In the genomic region with DNA sequence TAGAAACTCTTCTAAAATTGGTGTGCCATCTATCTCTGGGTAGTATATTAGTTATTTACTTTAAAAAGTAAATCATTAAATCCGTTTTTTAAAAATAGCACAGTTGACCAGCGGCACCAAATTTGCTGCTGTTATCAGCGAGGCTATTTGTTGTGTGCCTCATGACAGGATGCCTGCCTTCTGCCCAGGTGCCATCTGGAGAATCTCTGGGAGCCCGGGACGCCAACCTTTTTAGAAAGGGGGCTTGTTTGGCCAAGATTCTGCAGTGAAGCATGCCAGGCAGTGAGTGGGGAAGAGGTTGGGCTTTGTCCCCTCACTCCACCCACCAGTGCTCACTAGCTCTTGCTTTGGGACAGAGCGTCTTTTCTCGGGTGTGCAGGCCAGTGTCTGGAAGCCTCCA, we compare ENCODE assay signal across 14 mouse cellular contexts. TPM values are rescaled to one million over a fixed set of nuclear protein-coding genes. Genes with fewer than 3 reads are reported as not detected.
DNase-seq lines count a peak whose midpoint lies in the region; ATAC-seq lines count a peak whose summit lies in the region.
"Had no signal": no experiment of that assay in that cellular context is flagged by ENCODE, and none has a peak within 500 bp of the region (broad histone marks: within the 10 kb centered on the region; RNA-seq: fewer than 3 reads in every experiment).

No protein-coding gene starts in this region.

- no peak for ATAC-seq in erythroblast, adult 5-6 weeks (replicated peaks; ENCODE audit: low FRiP score, poor library complexity, severe bottlenecking)
- no peak for ATAC-seq in limb, embryonic 13.5 days (ENCODE audit: low FRiP score, low read depth)
- no peak for ATAC-seq in liver, embryonic 12.5 days

- 89% methylated on average over 7 of the region's 7 CpGs for WGBS in limb, embryonic 13.5 days
- 93% methylated on average over 7 of the region's 7 CpGs for WGBS in limb, embryonic 10.5 days
- WGBS in liver, embryonic 12.5 days (ENCODE audit: insufficient replicate concordance) = 79% methylated on average over 7 of the region's 7 CpGs

- peaks cover 90% of the 10 kb centered on the region for H3K36me3 ChIP-seq in erythroblast, embryonic 14.5 days (ENCODE audit: control insufficient read depth)
- H3K36me3 ChIP-seq in limb, embryonic 13.5 days = peaks cover 78% of the 10 kb centered on the region
- H3K36me3 ChIP-seq in limb, embryonic 10.5 days = peaks cover 87% of the 10 kb centered on the region
- H3K36me3 ChIP-seq in liver, embryonic 12.5 days = peaks cover 84% of the 10 kb centered on the region

- DNase-seq in limb, embryonic 10.5 days (ENCODE audit: low spot score) = no peak
- DNase-seq in left cerebral cortex, postnatal 10 days (ENCODE audit: extremely low spot score in 1 of 2, low spot score in 2 of 2) = no peak
- no peak for DNase-seq in retina, postnatal 1 day
- no peak for DNase-seq in adrenal gland, adult 18-20 months (ENCODE audit: low spot score in 2 of 2)
- DNase-seq: gastrocnemius, postnatal 10 days; kidney, postnatal 10 days had no signal

- no peaks in the 10 kb centered on the region for H3K9me3 ChIP-seq in erythroblast, embryonic 14.5 days (ENCODE audit: control insufficient read depth, low read length)
- no peaks in the 10 kb centered on the region for H3K9me3 ChIP-seq in limb, embryonic 13.5 days
- no peaks in the 10 kb centered on the region for H3K9me3 ChIP-seq in limb, embryonic 10.5 days (replicated peaks)
- no peaks in the 10 kb centered on the region for H3K9me3 ChIP-seq in liver, embryonic 12.5 days (replicated peaks)
- H3K9me3 ChIP-seq: forebrain, embryonic 12.5 days; hindbrain, embryonic 13.5 days; neural tube, embryonic 15.5 days had no signal

- peak overlapping the region; percentile 21 for H3K4me3 ChIP-seq in erythroblast, embryonic 14.5 days (replicated peaks)
- no peak overlapping the region for H3K4me3 ChIP-seq in limb, embryonic 13.5 days
- no peak overlapping the region for H3K4me3 ChIP-seq in limb, embryonic 10.5 days
- H3K4me3 ChIP-seq in liver, embryonic 12.5 days = peak overlapping the region; percentile 11; the same call in 1 of the 2 replicates
- H3K4me3 ChIP-seq: forebrain, embryonic 12.5 days; hindbrain, embryonic 13.5 days; neural tube, embryonic 15.5 days had no signal

- H3K27me3 ChIP-seq in erythroblast, embryonic 14.5 days (ENCODE audit: control insufficient read depth) = no peaks in the 10 kb centered on the region
- H3K27me3 ChIP-seq in limb, embryonic 13.5 days = no peaks in the 10 kb centered on the region
- no peaks in the 10 kb centered on the region for H3K27me3 ChIP-seq in limb, embryonic 10.5 days (ENCODE audit: low read depth, poor library complexity, severe bottlenecking)
- no peaks in the 10 kb centered on the region for H3K27me3 ChIP-seq in liver, embryonic 12.5 days (replicated peaks)
- H3K27me3 ChIP-seq: forebrain, embryonic 12.5 days; hindbrain, embryonic 13.5 days; neural tube, embryonic 15.5 days had no signal

- H3K4me1 ChIP-seq in erythroblast, embryonic 14.5 days (ENCODE audit: control insufficient read depth) = peaks cover 79% of the 10 kb centered on the region
- H3K4me1 ChIP-seq in limb, embryonic 13.5 days = peaks cover 26% of the 10 kb centered on the region
- H3K4me1 ChIP-seq in limb, embryonic 10.5 days = peaks cover 30% of the 10 kb centered on the region
- H3K4me1 ChIP-seq in liver, embryonic 12.5 days = peaks cover 77% of the 10 kb centered on the region

- no peak overlapping the region for H3K4me2 ChIP-seq in limb, embryonic 13.5 days (replicated peaks)
- peak overlapping the region; percentile 54 for H3K4me2 ChIP-seq in liver, embryonic 12.5 days
- H3K4me2 ChIP-seq: forebrain, embryonic 12.5 days; hindbrain, embryonic 13.5 days; neural tube, embryonic 15.5 days had no signal

- no peak overlapping the region for H3K27ac ChIP-seq in limb, embryonic 13.5 days
- H3K27ac ChIP-seq in limb, embryonic 10.5 days = no peak overlapping the region
- H3K27ac ChIP-seq in liver, embryonic 12.5 days = peak overlapping the region; percentile 84
- H3K27ac ChIP-seq: forebrain, embryonic 12.5 days; hindbrain, embryonic 13.5 days; macrophage; neural tube, embryonic 15.5 days had no signal

- peak overlapping the region; percentile 13; the same call in 1 of the 2 replicates for H3K9ac ChIP-seq in limb, embryonic 13.5 days
- H3K9ac ChIP-seq in liver, embryonic 12.5 days = peak overlapping the region; percentile 61
- H3K9ac ChIP-seq: hindbrain, embryonic 13.5 days; neural tube, embryonic 15.5 days had no signal

- intact Hi-C loops in left cerebral cortex, postnatal 10 days (cut with DNase I) = no loop called here

RNA-seq across cellular contexts. Expression of a gene that starts 10.3 kb away (rescaled TPM):
- polyA plus RNA-seq in erythroblast, embryonic 14.5 days (2012) = 34.4 and 36.1 TPM in 2 replicates
- 89.3 and 92.4 TPM in 2 replicates for total RNA-seq in erythroblast, adult 5-6 weeks (2015; ENCODE audit: low replicate concordance)
- 105 and 107 TPM in 2 replicates for total RNA-seq in erythroblast, adult 5-6 weeks (2017; ENCODE audit: low replicate concordance)
- polyA plus RNA-seq in limb, embryonic 13.5 days (2015; fragmentation: Nextera tagmentation; extraction: Ambion mirVana) = 36.0 and 37.6 TPM in 2 replicates
- polyA plus RNA-seq in limb, embryonic 10.5 days (2016; fragmentation: Nextera tagmentation; extraction: Ambion mirVana) = 52.3 and 71.3 TPM in 2 replicates
- 85.3 and 95.9 TPM in 2 replicates for polyA plus RNA-seq in liver, embryonic 12.5 days (2016; fragmentation: Nextera tagmentation; extraction: Ambion mirVana)
- 10 to 100 TPM; 36.2 to 42.3 TPM for total RNA-seq in left cerebral cortex, postnatal 10 days (2021)
- 100 to 1,000 TPM; 141 to 218 TPM for total RNA-seq in adrenal gland, adult 18-20 months (2021)

RNA-seq across cellular contexts. Expression of a gene that starts 24.2 kb away (rescaled TPM):
- polyA plus RNA-seq in erythroblast, embryonic 14.5 days (2012) = 0.28 and 0.32 TPM in 2 replicates
- total RNA-seq in erythroblast, adult 5-6 weeks (2015; ENCODE audit: low replicate concordance) = 23.4 and 29.4 TPM in 2 replicates
- total RNA-seq in erythroblast, adult 5-6 weeks (2017; ENCODE audit: low replicate concordance) = 30.7 and 71.1 TPM in 2 replicates
- polyA plus RNA-seq in limb, embryonic 13.5 days (2015; fragmentation: Nextera tagmentation; extraction: Ambion mirVana) = 102 and 104 TPM in 2 replicates
- 82.8 and 93.6 TPM in 2 replicates for polyA plus RNA-seq in limb, embryonic 10.5 days (2016; fragmentation: Nextera tagmentation; extraction: Ambion mirVana)
- 60.1 and 65.7 TPM in 2 replicates for polyA plus RNA-seq in liver, embryonic 12.5 days (2016; fragmentation: Nextera tagmentation; extraction: Ambion mirVana)
- total RNA-seq in left cerebral cortex, postnatal 10 days (2021) = 100 to 1,000 TPM; 128 to 143 TPM
- 10 to 100 TPM; 93.2 to 93.4 TPM for total RNA-seq in adrenal gland, adult 18-20 months (2021)

RNA-seq across cellular contexts. Expression of a gene that starts 28.1 kb away (rescaled TPM):
- 0.32 and 0.34 TPM in 2 replicates for polyA plus RNA-seq in erythroblast, embryonic 14.5 days (2012)
- 9.4 and 19.0 TPM in 2 replicates for total RNA-seq in erythroblast, adult 5-6 weeks (2015; ENCODE audit: low replicate concordance)
- total RNA-seq in erythroblast, adult 5-6 weeks (2017; ENCODE audit: low replicate concordance) = 13.1 and 13.4 TPM in 2 replicates
- 34.6 and 37.2 TPM in 2 replicates for polyA plus RNA-seq in limb, embryonic 13.5 days (2015; fragmentation: Nextera tagmentation; extraction: Ambion mirVana)
- polyA plus RNA-seq in limb, embryonic 10.5 days (2016; fragmentation: Nextera tagmentation; extraction: Ambion mirVana) = 26.8 and 31.1 TPM in 2 replicates
- 9.4 and 11.5 TPM in 2 replicates for polyA plus RNA-seq in liver, embryonic 12.5 days (2016; fragmentation: Nextera tagmentation; extraction: Ambion mirVana)
- total RNA-seq in left cerebral cortex, postnatal 10 days (2021) = 10 to 100 TPM; 21.4 to 23.2 TPM
- total RNA-seq in adrenal gland, adult 18-20 months (2021) = 10 to 100 TPM; 22.3 TPM

RNA-seq across cellular contexts. Expression of a gene that starts 32.9 kb away (rescaled TPM):
- polyA plus RNA-seq in erythroblast, embryonic 14.5 days (2012) = 2.7 and 3.2 TPM in 2 replicates
- 3.8 TPM in 1 of 2 replicates, not detected in the other for total RNA-seq in erythroblast, adult 5-6 weeks (2015; ENCODE audit: low replicate concordance)
- total RNA-seq in erythroblast, adult 5-6 weeks (2017; ENCODE audit: low replicate concordance) = 6.0 and 6.8 TPM in 2 replicates
- 24.3 and 28.2 TPM in 2 replicates for polyA plus RNA-seq in limb, embryonic 13.5 days (2015; fragmentation: Nextera tagmentation; extraction: Ambion mirVana)
- 30.8 and 32.2 TPM in 2 replicates for polyA plus RNA-seq in limb, embryonic 10.5 days (2016; fragmentation: Nextera tagmentation; extraction: Ambion mirVana)
- 17.8 and 18.3 TPM in 2 replicates for polyA plus RNA-seq in liver, embryonic 12.5 days (2016; fragmentation: Nextera tagmentation; extraction: Ambion mirVana)
- 10 to 100 TPM; 21.1 TPM for total RNA-seq in left cerebral cortex, postnatal 10 days (2021)
- 10 to 100 TPM; 20.8 to 21.9 TPM for total RNA-seq in adrenal gland, adult 18-20 months (2021)

Comparison
In these comparisons a context has a peak if more than half of its experiments do, and no peak if none do; other contexts are left out.
1. H3K4me3 ChIP-seq: peak in erythroblast, embryonic 14.5 days (single experiment) and liver, embryonic 12.5 days (single experiment); none in limb, embryonic 13.5 days (single experiment) and limb, embryonic 10.5 days (single experiment).
2. RNA of a gene that starts 24.2 kb away (polyA plus RNA-seq): 102 to 104 TPM in limb, embryonic 13.5 days, 82.8 to 93.6 TPM in limb, embryonic 10.5 days and 60.1 to 65.7 TPM in liver, embryonic 12.5 days; 0.28 to 0.32 TPM in erythroblast, embryonic 14.5 days; every median in the first group is over 10 times any median in the second.